Mouse (Mus musculus) yolk sac, embryonic 10.5 days (tissue): ENCODE results near the gene Cpne4.

Experiments used
- DNase-seq: peaks from one replicate; pipeline ENCODE4 v3.0.0-alpha.2; 2017; ENCODE audit warnings: low spot score

The Cpne4 gene

DNA sequence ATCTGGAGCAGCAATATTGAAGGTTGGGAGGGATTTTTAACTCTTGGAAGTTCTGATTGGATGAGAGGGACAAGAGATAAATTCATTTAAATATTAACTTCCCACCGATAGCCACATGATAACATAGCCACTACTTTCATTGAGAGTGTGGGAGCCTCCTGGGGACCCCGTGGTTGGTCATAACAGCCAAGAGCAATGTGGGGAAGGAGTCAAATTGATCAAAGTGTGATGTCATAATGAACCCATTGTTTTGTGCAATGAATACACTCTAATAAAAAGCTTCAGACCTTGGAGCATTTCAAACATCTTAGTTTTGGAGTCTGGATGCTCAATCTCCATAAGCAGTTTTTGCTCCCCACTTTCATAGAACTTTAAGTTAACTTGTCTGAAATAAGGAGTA, at the start of gene Cpne4:
Gene Cpne4 (plus strand): TSS at position 301 of the 400 bp plus-strand sequence.
- no peak for DNase-seq

DNA sequence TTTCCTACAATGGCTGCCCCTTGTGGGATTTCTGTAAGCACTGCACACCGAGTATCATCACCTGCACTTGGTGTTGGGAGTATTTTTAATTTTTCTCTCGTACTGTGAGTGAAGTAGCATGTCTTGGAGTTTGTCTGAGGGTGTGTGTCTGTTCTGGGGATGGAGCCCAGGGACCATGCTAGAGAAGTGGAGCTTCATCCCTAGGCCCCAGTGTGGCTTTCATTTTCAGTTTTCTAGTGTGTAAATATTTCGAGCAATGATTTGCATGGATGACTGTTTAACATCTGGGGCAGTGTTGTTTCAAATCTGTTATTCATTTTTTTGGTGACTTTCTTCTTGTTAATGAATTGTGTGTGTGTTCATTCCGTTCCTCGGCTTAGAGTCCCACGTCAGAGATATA, 31.9 kb upstream of the Cpne4 start:
- no peak for DNase-seq

DNA sequence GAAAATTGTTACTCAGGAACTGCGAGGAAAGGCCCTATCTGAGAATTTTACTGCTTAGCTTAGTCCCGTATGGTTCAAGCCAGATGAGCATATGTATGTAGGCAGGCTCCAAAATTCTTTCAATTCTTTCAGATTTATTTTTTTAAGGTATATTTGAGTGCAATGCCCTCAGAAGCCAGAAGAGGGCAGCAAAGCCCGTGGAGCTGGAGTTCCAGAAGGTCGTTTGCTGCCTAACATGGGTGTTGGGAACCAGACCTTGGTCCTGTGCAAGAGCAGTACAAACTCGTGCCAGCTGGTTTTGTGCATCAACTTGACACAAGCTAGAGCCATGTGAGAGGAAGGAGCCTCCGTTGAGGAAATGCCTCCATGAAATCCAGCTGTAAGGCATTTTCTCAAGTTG, 11.6 kb upstream of the Cpne4 start:
- no peak for DNase-seq

DNA sequence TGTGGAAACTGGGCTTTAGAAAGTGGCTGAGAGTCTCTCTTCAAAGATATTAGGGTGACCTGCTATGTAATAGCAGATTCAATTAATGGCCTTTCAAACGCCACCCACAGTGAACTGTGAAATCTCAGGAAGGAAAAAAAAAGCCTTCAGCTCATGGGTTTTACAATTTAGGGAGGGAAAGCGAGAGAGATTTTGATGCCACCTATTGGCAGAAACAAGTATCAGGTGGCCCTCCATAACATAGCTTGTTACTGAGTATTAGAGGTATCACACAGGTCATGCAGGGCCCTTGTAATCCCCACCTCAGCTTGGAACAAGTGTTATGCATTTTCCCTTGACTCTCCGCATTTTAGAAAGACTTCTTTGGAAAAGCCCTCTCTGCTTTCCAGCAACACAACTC, 18.7 kb downstream of the Cpne4 start:
- no peak for DNase-seq

DNA sequence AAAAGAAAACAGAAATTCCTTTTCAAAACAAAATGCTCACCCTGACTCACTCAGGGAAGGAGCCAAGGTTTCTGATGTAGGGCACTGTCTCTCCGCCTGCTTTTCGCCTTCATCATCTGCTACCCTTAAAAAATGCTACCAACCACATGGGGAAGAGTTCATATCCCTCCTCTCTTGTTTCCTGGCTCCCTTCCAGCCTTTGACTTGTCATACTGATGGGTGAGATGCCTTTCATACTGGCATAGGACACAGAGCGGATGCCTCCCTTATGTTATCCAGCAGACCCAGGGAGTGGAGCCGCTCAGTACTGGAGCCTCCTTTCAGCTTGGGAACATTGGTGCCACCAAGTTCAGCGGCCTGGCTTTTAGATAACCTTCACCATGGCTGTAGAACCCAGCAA, 19.4 kb downstream of the Cpne4 start:
- no peak for DNase-seq

DNA sequence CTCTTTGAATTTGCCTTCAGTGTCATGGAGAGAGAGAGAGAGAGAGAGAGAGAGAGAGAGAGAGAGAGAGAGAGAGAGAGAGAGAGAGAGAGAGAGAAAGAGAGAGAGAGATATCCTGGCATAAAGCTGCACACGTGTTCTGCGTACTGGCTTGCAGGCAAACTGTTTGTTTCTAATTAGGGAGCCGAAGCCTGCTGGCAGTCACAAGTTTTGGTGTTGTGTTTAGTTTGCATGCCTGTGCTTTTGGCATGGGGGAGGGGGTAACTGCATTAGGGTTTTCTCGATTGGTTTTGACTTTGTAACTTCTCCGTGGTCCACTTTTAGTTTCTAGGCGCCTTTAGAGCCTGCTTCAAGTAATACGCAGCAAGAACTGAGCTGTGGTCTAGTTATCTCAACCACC, 20.0 kb downstream of the Cpne4 start:
- DNase-seq = no peak

DNA sequence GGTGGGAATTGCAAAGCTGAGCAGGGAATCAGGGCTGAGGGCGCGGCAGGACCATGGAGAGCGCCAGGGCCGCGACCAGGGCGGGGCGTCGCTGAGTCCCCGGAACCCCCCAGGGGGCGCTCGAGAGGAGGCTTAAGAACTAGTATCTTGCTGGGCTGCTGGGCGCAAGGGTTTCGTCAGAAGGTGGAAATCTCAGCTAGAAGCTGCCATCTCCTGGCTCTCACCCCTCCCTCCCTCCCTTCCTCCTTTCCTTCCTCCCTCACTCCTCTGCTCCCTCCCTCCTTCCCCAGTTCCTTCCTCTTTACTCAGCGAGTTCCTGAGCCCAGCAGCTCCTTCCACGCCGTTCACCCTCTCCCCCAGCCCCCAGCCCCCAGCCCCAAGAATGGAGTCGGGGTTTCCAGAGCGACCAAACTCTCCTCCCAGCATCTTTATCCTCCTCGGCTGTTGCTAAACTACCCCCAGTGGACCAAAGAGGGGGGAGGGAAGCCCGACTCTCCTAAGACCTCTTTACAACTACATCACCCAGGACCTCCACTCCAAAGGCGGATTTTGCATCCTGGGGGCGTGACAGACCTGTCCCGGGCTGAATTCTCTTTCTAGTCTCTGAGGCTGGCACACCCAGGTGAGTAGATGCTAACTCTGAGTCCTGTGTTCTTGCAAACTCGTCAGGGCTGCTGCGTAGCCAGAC, 22.5 kb downstream of the Cpne4 start:
- peak; percentile 58 for DNase-seq

DNA sequence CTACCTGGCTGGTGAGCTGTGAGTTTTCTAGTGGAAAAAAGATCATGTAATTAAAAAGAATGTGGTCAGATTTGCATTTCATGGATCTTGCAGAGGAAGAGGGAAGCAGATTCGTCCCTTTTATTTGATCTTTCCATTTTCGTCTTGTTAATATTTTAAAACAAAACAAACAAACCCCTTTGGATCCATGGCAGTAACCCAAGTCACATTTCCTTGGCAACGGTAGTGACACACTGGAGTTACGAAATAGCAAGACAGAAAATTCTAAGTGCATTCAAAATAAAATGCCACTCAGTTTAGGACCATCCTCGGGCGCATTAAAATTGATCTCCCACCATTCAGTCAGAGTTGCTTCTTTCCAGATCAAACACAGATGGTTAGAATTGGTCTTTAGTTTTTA, 25.8 kb downstream of the Cpne4 start:
- no peak for DNase-seq

DNA sequence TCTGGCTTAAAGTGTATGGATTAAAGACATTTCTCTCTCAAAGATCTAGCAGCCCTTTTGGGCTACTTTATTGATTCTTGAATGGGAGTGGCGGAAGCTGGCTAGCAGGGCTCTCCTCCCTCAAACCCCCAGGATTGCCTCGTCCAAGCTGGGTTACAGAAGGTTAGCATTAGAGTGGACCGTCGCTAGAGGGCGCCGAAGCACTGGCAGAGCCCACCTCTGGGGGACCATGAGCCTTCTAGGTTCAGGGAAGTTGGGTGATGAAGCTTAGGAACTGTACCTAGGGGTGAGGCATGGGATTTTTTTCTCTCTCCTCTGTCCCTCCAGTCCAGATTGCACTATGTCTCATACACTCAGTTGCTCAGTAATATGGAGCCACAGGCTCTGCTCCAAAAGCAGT, 27.4 kb downstream of the Cpne4 start:
- peak; percentile 26 for DNase-seq

DNA sequence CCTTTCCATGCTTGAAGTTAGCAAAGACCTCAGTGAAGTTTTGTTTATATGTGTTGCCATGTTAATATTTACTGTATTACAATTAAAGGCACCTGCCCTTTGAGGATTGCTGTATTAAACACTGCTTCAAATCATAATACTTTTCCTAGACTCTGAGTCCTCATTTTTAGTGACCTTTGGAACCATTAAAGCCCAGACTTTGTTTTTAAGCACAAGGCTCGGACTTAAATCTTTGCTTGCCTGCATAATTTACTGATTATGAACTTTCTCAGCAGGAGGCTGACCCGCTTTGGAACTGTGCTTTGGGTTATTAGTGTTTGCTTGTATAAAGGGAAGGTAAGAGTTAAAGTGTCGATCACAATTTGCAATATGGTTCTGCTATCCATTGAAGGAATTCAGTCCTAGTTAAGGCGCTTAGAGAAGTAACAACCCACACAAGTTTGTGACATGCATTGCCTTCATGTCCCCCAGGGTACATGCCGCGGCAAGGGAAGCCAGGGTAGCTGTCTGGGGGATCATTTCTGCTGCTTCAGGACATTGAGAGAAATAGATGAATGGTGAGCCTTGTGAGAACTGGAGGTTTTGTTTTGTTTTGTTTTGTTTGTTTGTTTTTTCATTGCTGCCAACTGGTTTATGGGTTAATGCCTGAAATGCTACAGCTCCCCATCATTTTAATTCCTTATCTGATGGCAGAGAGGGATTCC, 35.0 kb downstream of the Cpne4 start:
- no peak for DNase-seq

DNA sequence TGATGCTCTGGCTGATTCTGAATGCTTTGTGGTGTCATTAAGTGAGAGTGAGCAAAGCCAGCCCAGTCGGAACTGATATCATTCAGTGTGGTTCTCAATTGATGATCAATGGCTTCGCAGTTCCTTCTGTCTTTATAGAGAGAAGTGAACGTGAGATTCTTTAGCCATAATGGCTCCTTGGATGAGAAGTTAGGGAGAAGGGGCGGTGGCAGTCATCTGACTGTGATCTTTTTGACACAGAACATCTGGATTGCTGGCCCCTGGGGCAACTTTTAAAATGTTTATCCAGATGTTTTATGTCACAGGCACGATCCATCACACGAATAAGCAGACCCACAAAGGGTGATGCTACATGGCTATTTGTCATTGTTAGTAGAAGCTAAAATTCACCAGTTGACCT, 35.6 kb downstream of the Cpne4 start:
- no peak for DNase-seq

DNA sequence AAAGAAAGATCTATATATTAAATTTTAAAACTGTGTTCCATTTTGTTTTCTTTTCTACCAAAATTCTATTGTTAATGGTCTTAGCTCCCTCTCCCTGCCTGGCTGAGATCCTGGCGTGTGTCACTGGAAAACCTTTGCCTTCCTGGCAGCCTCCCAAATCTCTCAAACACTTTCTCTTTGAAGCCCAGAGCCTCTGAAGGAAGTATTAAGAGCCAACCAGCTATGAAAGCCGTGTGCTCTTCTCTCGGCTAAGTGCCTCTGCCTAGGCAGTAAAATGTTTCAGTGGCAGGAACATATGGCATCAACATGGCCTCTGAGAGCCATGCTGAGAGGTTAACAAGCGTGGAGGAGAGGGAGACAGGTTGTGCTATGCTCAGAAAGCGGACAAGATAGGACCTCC, 47.5 kb downstream of the Cpne4 start:
- DNase-seq = no peak

DNA sequence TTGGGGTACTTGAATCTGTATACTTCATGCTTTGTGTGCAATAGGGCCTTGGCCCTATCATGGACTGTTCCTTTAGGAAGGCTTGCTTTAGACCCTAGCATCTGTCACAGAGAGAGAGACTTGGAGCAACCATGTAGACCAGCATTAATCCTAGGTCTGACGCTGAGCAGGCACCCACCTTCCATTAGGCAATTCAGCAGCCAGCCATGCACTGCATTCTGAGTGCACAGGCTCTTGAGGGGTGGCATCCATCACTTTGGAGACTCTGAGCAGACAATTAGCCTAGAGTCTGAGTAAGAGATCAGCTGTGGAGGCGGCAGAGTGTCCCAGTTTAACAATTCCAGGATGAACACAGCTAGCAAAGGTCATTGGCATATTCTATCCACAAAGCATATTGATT, 47.9 kb downstream of the Cpne4 start:
- DNase-seq = no peak

DNA sequence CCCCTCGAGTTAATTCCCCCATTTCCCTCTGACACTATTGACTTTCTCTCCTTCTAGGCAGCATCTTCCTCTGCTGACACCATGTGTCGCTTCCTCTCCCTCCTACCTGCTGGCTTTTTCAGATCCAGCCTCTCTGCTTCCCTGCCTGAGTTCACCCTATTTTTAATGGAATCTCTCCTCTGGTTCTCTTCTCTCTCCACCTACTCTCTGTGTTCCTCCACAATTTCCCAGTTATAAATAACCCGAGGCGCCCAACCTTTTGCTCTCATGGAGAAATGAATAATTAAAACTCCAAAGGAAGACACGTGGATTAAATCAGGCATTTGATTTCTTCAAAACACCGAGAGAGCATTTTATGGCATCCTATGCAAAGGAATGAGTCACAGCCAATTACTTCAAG, 65.4 kb downstream of the Cpne4 start:
- DNase-seq = no peak

DNA sequence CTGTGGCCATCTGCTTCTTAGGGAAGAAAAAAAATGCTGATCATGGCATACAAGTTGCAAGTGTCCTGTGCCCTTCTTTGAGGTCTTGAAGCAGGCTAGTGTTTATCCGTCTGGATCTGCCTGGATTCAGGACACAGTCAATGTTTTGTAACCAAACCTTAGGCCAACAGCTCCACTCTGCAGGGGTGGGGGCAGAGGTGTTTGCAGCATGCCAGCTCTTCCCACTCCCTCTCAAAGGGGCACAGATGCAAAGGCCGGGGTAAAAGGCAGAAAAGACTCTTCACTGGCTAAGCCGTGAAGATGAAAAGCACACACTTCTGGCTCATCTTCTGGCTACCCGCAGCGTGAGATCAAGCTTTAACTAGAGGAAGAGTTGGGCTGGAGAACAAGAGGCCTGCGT, 69.6 kb downstream of the Cpne4 start:
- no peak for DNase-seq

DNA sequence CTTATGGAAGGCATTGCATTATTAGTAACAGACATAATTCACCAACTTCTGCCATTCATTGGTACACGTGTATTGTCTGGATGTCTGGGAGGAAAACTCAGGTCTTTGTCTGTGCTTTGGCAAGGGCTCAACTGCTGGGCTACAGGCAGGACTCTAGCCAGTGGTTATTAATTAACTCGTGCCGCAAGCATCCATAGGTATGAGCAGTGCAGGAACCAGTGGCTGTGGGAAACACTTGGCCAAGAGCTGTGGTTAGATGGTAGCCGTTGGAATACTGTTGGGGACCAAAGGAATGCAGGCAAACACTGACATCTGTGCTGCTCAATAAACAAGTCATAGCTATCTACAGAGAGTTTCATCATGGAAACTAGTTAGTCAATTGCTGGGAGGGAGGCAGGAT, 76.5 kb downstream of the Cpne4 start:
- DNase-seq = no peak

DNA sequence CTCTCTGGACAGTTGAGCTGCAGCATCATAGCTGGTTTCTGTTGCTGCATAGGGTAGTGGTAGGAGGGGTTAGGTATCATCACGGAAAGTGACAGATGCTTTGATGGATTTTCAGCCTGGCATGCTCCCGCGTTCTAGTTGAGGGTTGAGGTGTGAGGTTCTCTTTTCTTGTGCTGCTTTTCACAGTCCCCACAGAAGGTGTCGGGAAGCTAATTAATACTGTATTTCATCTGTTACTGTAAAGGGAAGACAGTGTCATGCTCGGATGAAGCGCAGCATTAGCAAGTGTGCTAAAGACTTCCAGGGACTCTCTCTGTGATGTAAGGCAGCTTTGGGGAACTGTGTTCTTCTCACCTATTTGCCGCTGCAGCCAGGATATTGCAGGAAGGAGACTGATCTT, 80.7 kb downstream of the Cpne4 start:
- DNase-seq = no peak

DNA sequence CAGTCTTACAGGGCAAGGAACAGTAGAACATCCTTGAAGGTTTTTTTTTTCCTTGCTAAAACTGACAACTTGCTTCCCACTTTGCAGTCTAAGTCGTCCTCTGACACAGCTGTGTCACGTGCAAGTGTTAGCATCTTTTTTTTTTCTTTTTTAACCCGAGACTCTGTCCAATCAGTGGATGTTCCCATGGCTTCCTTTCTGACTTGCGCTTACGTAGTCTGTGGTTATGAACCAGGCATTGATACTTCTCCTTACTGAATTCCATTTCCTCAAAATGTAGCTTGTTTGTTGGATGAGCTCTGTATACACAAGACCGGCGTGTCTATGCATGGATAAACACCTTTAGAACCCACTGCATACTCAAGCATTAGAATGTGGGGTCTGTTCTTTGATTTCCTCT, 82.2 kb downstream of the Cpne4 start:
- no peak for DNase-seq

DNA sequence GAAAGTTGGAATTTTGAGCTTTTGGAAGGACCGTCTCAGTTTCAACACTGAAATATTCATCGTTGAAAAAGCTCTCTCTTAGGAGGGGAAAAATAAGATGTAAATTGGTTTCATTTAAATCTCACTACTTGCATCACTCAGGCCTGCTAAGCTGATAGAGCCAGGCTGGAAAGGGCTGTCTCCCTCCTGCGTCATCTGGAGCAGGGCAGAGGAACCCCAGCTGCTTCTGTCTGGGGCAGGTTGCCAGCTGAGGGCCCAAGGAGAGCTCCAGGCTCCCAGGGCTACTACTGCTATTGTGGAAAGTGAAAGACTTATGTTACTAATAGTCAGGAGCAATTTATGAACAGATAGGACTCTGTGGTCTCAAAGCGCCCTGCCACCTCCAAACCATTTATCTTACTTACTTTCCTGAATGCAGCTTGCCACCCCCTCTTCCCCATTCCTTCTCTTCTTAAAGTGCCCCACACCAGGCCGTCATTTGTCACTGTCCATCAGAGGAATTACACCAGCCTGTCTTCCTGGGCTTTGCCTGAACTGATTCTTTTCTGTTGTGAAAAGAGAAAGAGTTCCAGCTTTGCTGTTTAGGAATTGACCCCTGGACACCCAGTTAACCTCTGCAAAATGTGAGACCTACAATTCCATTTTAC, 99.4 kb downstream of the Cpne4 start:
- DNase-seq = no peak

DNA sequence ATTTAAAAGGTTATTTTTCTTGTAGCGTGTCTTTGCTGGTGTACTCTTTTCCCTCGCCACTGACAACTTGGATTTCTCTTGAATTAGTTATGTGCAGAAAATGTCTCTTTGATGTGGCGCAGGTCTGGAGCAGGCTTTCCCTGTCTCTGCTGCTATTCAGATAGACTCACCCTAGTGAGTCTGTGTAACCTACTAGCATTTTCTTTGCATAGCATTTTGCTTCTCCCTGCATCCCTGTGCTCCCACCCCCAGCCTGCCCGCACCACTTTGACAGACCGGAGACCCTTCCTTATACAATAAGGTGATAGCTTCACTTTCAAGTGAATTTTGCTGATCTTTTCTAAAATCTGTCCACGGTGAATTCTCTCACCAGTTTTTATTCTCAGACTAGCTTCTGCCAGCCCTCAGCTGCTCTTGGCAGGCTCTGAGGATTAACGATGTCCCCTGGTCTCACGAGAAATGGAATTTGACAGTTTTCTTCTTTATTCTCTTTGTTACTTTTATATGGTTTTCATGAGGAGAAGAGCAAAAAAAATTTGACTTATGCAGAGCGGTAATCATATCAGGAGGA, 105.7 kb downstream of the Cpne4 start:
- DNase-seq = no peak

DNA sequence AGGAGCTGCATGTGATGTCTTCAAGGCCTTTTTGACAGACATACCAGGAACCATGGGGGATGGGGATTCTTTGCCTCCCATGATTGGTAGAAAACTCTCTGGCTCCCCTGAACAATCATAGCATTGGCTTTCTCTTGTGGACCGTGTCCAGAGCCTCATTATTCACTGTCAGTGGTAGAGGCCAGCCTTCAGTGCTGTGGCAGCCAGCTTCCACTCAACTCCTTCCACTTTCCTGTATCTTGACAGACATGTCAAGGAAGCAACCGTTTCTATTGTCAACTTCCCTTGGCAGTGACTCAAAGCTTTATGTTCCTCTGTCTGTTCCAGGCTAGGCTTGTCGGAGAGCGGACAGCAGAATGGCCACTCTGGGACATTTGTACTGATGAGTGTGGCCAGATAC, 112.7 kb downstream of the Cpne4 start:
- no peak for DNase-seq

DNA sequence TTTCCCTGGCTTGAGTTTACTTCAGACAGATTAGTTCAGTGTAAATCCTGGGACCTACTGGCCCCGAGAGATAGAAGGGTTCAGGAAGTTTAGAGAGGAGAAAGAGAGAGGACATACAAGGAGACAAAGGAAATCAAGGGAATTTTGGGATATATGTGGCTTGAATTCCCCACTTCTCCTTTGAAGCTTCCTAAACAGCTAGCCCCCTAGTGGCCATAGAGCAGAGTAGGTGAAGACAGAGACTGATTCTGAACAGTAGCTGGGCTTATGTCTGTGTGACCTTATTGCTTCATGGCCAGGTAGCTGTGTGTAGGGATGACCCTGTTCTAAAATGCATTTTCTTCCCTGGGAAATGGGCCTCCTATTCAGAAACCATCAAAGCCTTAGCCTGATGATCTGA, 129.6 kb downstream of the Cpne4 start:
- DNase-seq = no peak

DNA sequence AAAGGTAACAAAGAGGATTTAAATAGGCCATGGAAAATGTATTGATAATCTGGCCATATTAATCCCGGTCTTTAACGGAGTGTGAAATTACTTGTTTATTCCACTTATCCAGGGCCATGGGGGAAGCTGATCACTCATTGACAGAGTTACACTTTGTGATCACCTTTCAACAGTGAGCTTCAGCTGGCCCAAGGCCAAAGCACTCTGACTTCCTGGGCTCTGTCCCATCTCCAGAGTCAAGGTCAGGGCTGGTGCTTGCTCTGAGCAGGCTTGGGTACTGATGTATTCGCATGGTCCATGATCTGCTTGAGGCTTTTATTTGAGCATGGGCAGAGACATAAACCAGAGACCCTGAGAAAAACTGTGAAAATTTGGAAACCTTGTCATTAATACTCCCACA, 131.5 kb downstream of the Cpne4 start:
- DNase-seq = no peak
